Mouse (Mus musculus): ENCODE results near the gene Thbs2. TPM values are rescaled to one million over a fixed set of nuclear protein-coding genes. Genes with fewer than 3 reads are reported as not detected.
"Not testable (repeated sequence)": the region's sequence is repeated elsewhere in the genome, so short reads cannot be mapped to it uniquely, and the experiment has no call there.

The Thbs2 gene
- polyA plus RNA-seq, 1 experiment from 2014 or later = 11.6 TPM

DNA sequence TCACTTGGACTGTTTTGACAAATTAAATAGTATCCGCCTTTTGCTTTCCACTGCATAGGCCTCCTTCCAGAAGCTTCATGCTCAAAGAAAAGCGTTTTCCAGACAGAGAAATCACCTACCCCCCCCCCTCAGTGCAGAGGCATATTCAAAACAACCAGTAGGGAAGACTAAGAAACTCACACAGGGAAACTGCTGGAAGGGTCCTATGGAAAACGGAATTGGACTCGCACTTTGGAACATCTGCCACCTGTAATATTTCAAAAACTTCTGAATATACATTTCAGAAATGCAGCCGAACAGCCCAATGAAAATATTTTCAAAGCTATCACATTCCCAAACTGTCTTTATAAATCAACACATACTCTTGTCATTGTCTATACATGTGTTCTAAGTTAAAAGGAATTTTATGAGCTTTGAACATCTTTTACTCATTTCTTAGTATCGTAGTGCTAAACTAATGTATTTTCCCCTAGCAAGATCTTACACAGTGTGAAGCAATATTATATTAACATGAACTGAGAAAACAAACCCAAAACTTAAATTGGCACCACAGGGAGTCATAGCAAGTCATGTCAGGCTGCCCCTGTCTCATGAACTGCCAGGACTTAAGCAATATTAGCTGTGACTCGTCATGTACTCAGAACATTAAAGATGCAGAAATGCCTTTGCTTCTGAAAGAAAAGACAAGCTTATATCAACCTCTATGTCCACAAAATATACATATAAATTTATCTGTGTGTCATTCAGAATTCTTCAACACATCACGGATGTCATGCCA lies 58.3 kb downstream of the Thbs2 start:
- 76% methylated on average over 8 of the region's 8 CpGs for WGBS
- Histone ChIP-seq H3K4me3 (no peak overlapping the region), H3K9ac (no peak overlapping the region), H3K4me2 (no peak overlapping the region), H3K27me3 (replicated peaks) (no peaks in the 10 kb centered on the region), H3K27ac (ENCODE audit: poor library complexity, severe bottlenecking) (no peak overlapping the region), H3K9me3 (replicated peaks) (no peaks in the 10 kb centered on the region), H3K4me1 (replicated peaks) (no peaks in the 10 kb centered on the region), H3K36me3 (no peaks in the 10 kb centered on the region)
- no peak for ATAC-seq (ENCODE audit: insufficient number of reproducible peaks, low FRiP score)

DNA sequence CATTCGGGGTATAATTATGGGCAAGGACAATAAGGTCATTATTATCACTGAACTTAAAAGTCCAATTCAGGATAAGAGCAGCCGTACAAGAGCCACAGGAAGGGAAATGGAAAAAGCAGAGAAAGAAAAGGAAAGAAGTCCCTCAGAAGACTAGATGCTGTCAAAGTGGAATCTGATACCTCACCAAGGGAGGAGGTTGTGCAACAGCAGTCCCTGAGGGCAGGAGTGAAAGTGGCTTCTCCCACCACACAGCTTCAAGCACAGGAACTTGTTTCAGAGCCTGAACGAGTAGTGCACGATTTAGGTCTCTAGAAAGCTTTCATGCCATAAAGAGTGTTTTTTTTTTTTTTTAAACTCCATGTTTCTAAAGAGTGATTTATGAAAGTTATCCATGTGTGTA lies 65.1 kb downstream of the Thbs2 start:
- 61% methylated on average over 4 of the region's 4 CpGs for WGBS
- H3K36me3 ChIP-seq = no peaks in the 10 kb centered on the region
- no peak overlapping the region for H3K27ac ChIP-seq (ENCODE audit: poor library complexity, severe bottlenecking)
- no peak overlapping the region for H3K4me2 ChIP-seq
- H3K4me1 ChIP-seq (replicated peaks) = no peaks in the 10 kb centered on the region
- ATAC-seq (ENCODE audit: insufficient number of reproducible peaks, low FRiP score) = no peak
- H3K9me3 ChIP-seq (replicated peaks) = no peaks in the 10 kb centered on the region
- no peaks in the 10 kb centered on the region for H3K27me3 ChIP-seq (replicated peaks)
- H3K9ac ChIP-seq = no peak overlapping the region
- H3K4me3 ChIP-seq = no peak overlapping the region

DNA sequence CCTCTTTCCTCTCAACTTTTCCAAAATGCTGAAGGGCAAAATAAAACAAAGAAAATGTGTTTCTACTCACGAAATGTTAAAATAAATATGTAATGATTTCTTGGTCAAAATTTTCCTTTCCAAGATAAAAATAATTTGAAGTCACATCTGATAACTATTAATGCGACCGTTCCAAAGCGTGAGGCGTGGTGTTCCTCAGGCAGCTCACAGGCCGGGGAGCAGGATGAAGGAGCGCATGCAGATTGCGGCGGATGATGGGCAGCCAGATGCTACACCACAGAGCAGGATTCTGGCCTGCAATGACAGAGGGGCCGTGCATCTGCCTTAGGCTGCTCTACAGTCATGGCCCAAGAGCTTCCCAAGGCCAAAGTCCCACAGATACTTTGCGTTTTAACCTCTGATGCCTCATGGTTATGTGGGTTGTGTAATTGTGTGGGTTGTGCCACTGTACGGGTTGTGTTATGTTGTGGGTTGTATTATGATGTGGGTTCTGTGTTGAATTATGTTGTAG lies 66.2 kb downstream of the Thbs2 start:
- no peaks in the 10 kb centered on the region for H3K4me1 ChIP-seq (replicated peaks)
- H3K27me3 ChIP-seq (replicated peaks) = no peaks in the 10 kb centered on the region
- H3K9me3 ChIP-seq (replicated peaks) = no peaks in the 10 kb centered on the region
- no peak overlapping the region for H3K9ac ChIP-seq
- WGBS = 90% methylated on average over 12 of the region's 12 CpGs
- H3K36me3 ChIP-seq = no peaks in the 10 kb centered on the region
- no peak overlapping the region for H3K4me2 ChIP-seq
- ATAC-seq (ENCODE audit: insufficient number of reproducible peaks, low FRiP score) = no peak
- H3K27ac ChIP-seq (ENCODE audit: poor library complexity, severe bottlenecking) = no peak overlapping the region
- H3K4me3 ChIP-seq = no peak overlapping the region

DNA sequence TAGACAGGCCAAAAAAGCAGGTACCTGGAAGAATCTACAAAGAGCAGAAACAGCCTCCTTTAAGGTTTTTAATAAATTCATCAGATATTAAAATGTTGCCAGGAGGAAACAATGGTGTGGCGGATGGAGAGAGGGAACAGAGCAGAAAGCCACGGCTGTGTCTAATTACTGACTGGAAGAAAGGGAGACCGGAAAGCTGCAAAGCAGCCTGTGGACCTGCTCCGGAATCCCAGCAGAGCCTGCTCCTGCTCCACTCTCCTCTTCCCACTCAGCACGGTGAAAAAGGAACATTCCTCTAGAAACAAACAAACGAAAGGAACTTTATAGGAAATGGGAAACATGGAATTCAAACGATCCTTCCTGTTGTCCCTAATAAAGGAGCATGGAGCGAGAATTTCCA lies 69.6 kb downstream of the Thbs2 start:
- no peak for ATAC-seq (ENCODE audit: insufficient number of reproducible peaks, low FRiP score)
- Histone ChIP-seq H3K4me2 (peak overlapping the region; percentile 38; the same call in 1 of the 2 replicates), H3K4me1 (replicated peaks) (no peaks in the 10 kb centered on the region), H3K9me3 (replicated peaks) (no peaks in the 10 kb centered on the region), H3K36me3 (no peaks in the 10 kb centered on the region), H3K4me3 (no peak overlapping the region), H3K9ac (no peak overlapping the region), H3K27ac (ENCODE audit: poor library complexity, severe bottlenecking) (no peak overlapping the region), H3K27me3 (replicated peaks) (no peaks in the 10 kb centered on the region)
- WGBS = 56% methylated on average over 8 of the region's 8 CpGs

DNA sequence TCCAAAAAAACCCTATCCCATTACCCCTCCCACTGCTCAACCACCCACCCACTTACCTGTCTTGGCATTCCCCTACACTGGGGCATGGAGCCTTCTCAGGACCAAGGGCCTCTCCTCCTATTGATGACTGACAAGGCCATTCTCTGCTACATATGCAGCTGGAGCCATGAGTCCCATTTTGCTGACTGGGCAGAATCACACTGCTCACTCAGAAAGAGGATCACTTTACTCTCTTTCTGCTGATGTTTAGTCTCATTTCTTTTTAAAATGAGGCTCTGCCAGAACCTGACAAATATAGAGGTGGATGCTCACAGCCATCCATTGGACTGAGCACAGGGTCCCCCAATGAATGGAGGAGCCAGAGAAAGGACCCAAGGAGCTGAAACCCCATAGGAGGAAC lies 73.0 kb downstream of the Thbs2 start:
- not testable (repeated sequence) for H3K36me3 ChIP-seq; H3K4me2 ChIP-seq; H3K4me3 ChIP-seq; H3K27ac ChIP-seq (ENCODE audit: poor library complexity, severe bottlenecking); H3K9ac ChIP-seq; ATAC-seq (ENCODE audit: insufficient number of reproducible peaks, low FRiP score); H3K9me3 ChIP-seq (replicated peaks); H3K4me1 ChIP-seq (replicated peaks); H3K27me3 ChIP-seq (replicated peaks)

DNA sequence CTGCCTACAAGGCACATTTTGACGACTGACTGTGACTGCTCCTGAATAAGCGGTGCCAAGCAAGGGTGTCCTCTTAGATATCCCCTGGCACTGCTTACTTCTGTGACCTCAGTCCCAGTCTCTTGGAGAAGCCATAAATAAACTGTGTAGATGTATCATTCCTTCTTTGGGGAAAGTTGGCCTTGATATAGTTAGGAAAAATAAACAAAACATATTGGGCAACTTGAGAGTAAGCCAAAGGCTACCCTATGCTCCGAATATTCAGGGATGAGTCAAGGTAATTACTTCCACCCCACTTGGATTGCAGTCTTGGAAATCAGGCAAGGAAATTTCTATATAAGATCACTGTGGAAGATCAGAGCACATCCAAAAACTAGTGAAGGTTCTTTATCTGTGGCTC lies 74.0 kb downstream of the Thbs2 start:
- Histone ChIP-seq H3K36me3 (no peaks in the 10 kb centered on the region), H3K27me3 (replicated peaks) (no peaks in the 10 kb centered on the region), H3K9ac (no peak overlapping the region), H3K9me3 (replicated peaks) (no peaks in the 10 kb centered on the region), H3K27ac (ENCODE audit: poor library complexity, severe bottlenecking) (no peak overlapping the region), H3K4me1 (replicated peaks) (no peaks in the 10 kb centered on the region), H3K4me3 (no peak overlapping the region), H3K4me2 (no peak overlapping the region)
- ATAC-seq (ENCODE audit: insufficient number of reproducible peaks, low FRiP score) = no peak
- 82% methylated on average over 3 of the region's 3 CpGs for WGBS

DNA sequence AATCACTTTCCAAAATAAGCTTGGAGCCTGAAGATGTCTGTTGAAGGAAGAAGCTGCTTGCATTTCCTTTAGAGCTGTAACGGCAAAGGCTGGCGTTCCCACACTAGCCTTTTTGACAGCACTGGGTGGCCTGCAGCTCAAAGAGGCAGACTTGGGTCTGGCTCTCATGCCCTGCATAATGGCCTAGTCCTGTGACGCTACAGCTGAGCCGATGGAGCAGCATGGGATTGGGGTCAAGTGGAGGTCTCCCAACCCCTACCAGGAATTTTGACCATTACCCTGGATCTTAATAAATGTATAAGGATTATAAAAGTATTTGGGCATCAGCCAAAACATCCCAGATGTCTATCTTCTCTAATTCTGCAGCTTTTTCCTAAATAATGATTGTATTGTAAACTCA lies 75.0 kb downstream of the Thbs2 start:
- 75% methylated on average over 4 of the region's 4 CpGs for WGBS
- H3K27ac ChIP-seq (ENCODE audit: poor library complexity, severe bottlenecking) = no peak overlapping the region
- H3K27me3 ChIP-seq (replicated peaks) = no peaks in the 10 kb centered on the region
- ATAC-seq (ENCODE audit: insufficient number of reproducible peaks, low FRiP score) = no peak
- no peak overlapping the region for H3K4me3 ChIP-seq
- no peaks in the 10 kb centered on the region for H3K9me3 ChIP-seq (replicated peaks)
- H3K36me3 ChIP-seq = no peaks in the 10 kb centered on the region
- no peak overlapping the region for H3K9ac ChIP-seq
- no peak overlapping the region for H3K4me2 ChIP-seq
- no peaks in the 10 kb centered on the region for H3K4me1 ChIP-seq (replicated peaks)

Other genes starting within 250 kb of the Thbs2 start
- 3.9 and 4.1 TPM in 2 replicates for gene Wdr27, start 248.9 kb upstream of the Thbs2 start, polyA plus RNA-seq (2016; fragmentation: Nextera tagmentation; extraction: Ambion mirVana)
- gene 1600012H06Rik, start 248.9 kb upstream of the Thbs2 start, polyA plus RNA-seq (2016; fragmentation: Nextera tagmentation; extraction: Ambion mirVana) = 35.7 and 37.1 TPM in 2 replicates